In the genomic region with DNA sequence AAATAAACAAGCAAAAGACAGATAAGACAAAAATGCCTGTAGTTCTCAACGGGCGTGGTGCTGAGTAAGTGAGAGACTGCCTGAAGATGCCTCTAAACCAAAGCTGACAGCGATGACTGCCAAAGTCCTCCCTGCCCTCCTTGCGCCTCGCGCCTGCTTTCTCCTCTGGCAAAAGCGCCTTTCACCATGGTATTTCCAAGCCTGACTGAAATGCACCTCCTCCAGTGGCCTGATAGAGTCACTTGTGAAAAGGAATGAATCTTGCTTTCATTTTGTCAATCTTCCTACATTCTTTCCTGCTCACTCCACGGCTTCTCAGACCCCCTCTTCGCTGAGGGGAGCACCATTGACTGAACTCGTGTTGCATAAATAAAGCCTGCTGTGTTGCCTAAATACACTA, we compare ENCODE assay signal across 11 mouse cellular contexts.
DNase-seq lines count a peak whose midpoint lies in the region; ATAC-seq and TF ChIP-seq lines count a peak whose summit lies in the region.
"Had no signal": no experiment of that assay in that cellular context is flagged by ENCODE, and none has a peak within 500 bp of the region (broad histone marks: within the 10 kb centered on the region; RNA-seq: fewer than 3 reads in every experiment).

No protein-coding gene starts in this region.

- H3K4me1 ChIP-seq in heart, postnatal 0 days (ENCODE audit: control insufficient read depth, insufficient read depth) = no peaks in the 10 kb centered on the region
- peaks cover 12% of the 10 kb centered on the region for H3K4me1 ChIP-seq in hindbrain, embryonic 12.5 days
- peaks cover 10% of the 10 kb centered on the region; the same call in 1 of the 2 replicates for H3K4me1 ChIP-seq in neural tube, embryonic 15.5 days
- H3K4me1 ChIP-seq in kidney, adult 2 months (ENCODE audit: control insufficient read depth, insufficient read depth, low read length) = no peaks in the 10 kb centered on the region
- H3K4me1 ChIP-seq: kidney, embryonic 15.5 days had no signal

- DNase-seq in heart, postnatal 0 days (ENCODE audit: low spot score) = peak; percentile 10
- no peak for DNase-seq in heart, adult 18-20 months
- DNase-seq in embryo, embryonic 9.5 days (ENCODE audit: extremely low spot score) = peak; percentile 21
- no peak for DNase-seq in spleen, postnatal 10 days (ENCODE audit: low spot score in 2 of 2)
- no peak for DNase-seq in kidney, adult 2 months
- no peak for DNase-seq in testis, postnatal 14 days (ENCODE audit: low spot score)
- DNase-seq: lung, postnatal 4 days had no signal

- no peak for TF ChIP-seq CTCF in heart, postnatal 0 days (IDR thresholded peaks at IDR 0.05; ENCODE audit: low read depth)
- TF ChIP-seq CTCF in kidney, adult 2 months (conservative IDR thresholded peaks at IDR 0.05; ENCODE audit: insufficient read depth, insufficient read length, low read depth, low read length) = no peak

- peak overlapping the region; percentile 31 for H3K4me2 ChIP-seq in heart, postnatal 0 days (ENCODE audit: low read depth, low read length)
- H3K4me2 ChIP-seq in hindbrain, embryonic 12.5 days (replicated peaks) = peak overlapping the region; percentile 22; the same call in 1 of the 2 replicates
- peak overlapping the region; percentile 31 for H3K4me2 ChIP-seq in neural tube, embryonic 15.5 days
- H3K4me2 ChIP-seq: kidney, embryonic 15.5 days had no signal

- H3K27ac ChIP-seq in heart, postnatal 0 days (ENCODE audit: low read depth) = no peak overlapping the region
- no peak overlapping the region for H3K27ac ChIP-seq in hindbrain, embryonic 12.5 days
- no peak overlapping the region for H3K27ac ChIP-seq in neural tube, embryonic 15.5 days (replicated peaks)
- H3K27ac ChIP-seq in kidney, adult 2 months (ENCODE audit: insufficient read depth, low read depth, low read length) = no peak overlapping the region
- H3K27ac ChIP-seq: kidney, embryonic 15.5 days had no signal

- TF ChIP-seq EP300 in heart, postnatal 0 days (IDR thresholded peaks at IDR 0.05; ENCODE audit: low read depth) = no peak

- TF ChIP-seq POLR2A in kidney, adult 2 months (IDR thresholded peaks at IDR 0.05; ENCODE audit: low read depth, low read length) = no peak

- ATAC-seq in heart, postnatal 0 days (ENCODE audit: insufficient read depth, low read depth) = no peak
- ATAC-seq in hindbrain, embryonic 12.5 days (ENCODE audit: low FRiP score) = no peak
- ATAC-seq in neural tube, embryonic 15.5 days (ENCODE audit: low FRiP score) = no peak
- ATAC-seq: activated CD4-positive, CD25-positive, alpha-beta regulatory T cell, adult 4 months had no signal

- no peaks in the 10 kb centered on the region for H3K9me3 ChIP-seq in heart, postnatal 0 days (replicated peaks; ENCODE audit: control insufficient read depth, low read length)
- H3K9me3 ChIP-seq in hindbrain, embryonic 12.5 days (replicated peaks) = no peaks in the 10 kb centered on the region
- H3K9me3 ChIP-seq in neural tube, embryonic 15.5 days (replicated peaks) = no peaks in the 10 kb centered on the region
- H3K9me3 ChIP-seq: kidney, embryonic 15.5 days had no signal

- H3K4me3 ChIP-seq in heart, postnatal 0 days (ENCODE audit: low read depth, low read length) = no peak overlapping the region
- no peak overlapping the region for H3K4me3 ChIP-seq in hindbrain, embryonic 12.5 days
- H3K4me3 ChIP-seq in neural tube, embryonic 15.5 days (replicated peaks) = no peak overlapping the region
- no peak overlapping the region for H3K4me3 ChIP-seq in kidney, adult 2 months (ENCODE audit: insufficient read depth, low read depth, low read length)
- H3K4me3 ChIP-seq: kidney, embryonic 15.5 days had no signal

- 13% methylated on average over 10 of the region's 10 CpGs for WGBS in heart, postnatal 0 days
- WGBS in hindbrain, embryonic 12.5 days = 10% methylated on average over 10 of the region's 10 CpGs
- WGBS in neural tube, embryonic 15.5 days = 35% methylated on average over 10 of the region's 10 CpGs
- 63% methylated on average over 10 of the region's 10 CpGs for WGBS in kidney, adult 2 months

- H3K27me3 ChIP-seq in heart, postnatal 0 days (ENCODE audit: control insufficient read depth, insufficient read depth, low read length) = no peaks in the 10 kb centered on the region
- H3K27me3 ChIP-seq in hindbrain, embryonic 12.5 days = no peaks in the 10 kb centered on the region; the same call in none of the 2 replicates
- H3K27me3 ChIP-seq in neural tube, embryonic 15.5 days (replicated peaks) = no peaks in the 10 kb centered on the region
- H3K27me3 ChIP-seq in kidney, adult 2 months (replicated peaks; ENCODE audit: control insufficient read depth, insufficient read depth, low read length) = no peaks in the 10 kb centered on the region
- H3K27me3 ChIP-seq: kidney, embryonic 15.5 days had no signal

- no peak overlapping the region for H3K9ac ChIP-seq in heart, postnatal 0 days (replicated peaks; ENCODE audit: low read depth, low read length)
- H3K9ac ChIP-seq in hindbrain, embryonic 12.5 days = no peak overlapping the region
- H3K9ac ChIP-seq in neural tube, embryonic 15.5 days (replicated peaks) = no peak overlapping the region
- H3K9ac ChIP-seq: kidney, embryonic 15.5 days had no signal

- no peaks in the 10 kb centered on the region for H3K36me3 ChIP-seq in heart, postnatal 0 days (replicated peaks; ENCODE audit: control insufficient read depth, insufficient read depth, low read length)
- H3K36me3 ChIP-seq in hindbrain, embryonic 12.5 days = no peaks in the 10 kb centered on the region
- H3K36me3 ChIP-seq in neural tube, embryonic 15.5 days = no peaks in the 10 kb centered on the region
- no peaks in the 10 kb centered on the region for H3K36me3 ChIP-seq in kidney, adult 2 months (ENCODE audit: control insufficient read depth, insufficient read depth, low read length)
- H3K36me3 ChIP-seq: kidney, embryonic 15.5 days had no signal

Comparison
In these comparisons a context has a peak if more than half of its experiments do, and no peak if none do; other contexts are left out.
1. DNase-seq: peak in heart, postnatal 0 days (single experiment) and embryo, embryonic 9.5 days (single experiment); none in heart, adult 18-20 months (0 of 2), spleen, postnatal 10 days (0 of 2), kidney, adult 2 months (single experiment) and testis, postnatal 14 days (single experiment).
2. Peak in every context shown above with its lines, with median percentiles within 50 percentile points of each other: H3K4me2 ChIP-seq.